Mouse (Mus musculus) kidney, adult 10 weeks (tissue): ENCODE measurements around the gene Scn7a. TPM values are rescaled to one million over a fixed set of nuclear protein-coding genes. Genes with fewer than 3 reads are reported as not detected.

Experiments
- polyA plus RNA-seq: library from polyadenylated mRNA; stranded (reverse); fragments of 350-450 nt; fragmentation: Illumina TruSeq; extraction: RNeasy Lipid Tissue Mini Kit (QIAGEN cat#74804); gene quantifications from one replicate; pipeline ENCODE4 v1.2.3, GENCODE M21; 2014; ENCODE audit warnings: low read depth, low replicate concordance

Gene Scn7a
- polyA plus RNA-seq = 8.4 TPM

DNA sequence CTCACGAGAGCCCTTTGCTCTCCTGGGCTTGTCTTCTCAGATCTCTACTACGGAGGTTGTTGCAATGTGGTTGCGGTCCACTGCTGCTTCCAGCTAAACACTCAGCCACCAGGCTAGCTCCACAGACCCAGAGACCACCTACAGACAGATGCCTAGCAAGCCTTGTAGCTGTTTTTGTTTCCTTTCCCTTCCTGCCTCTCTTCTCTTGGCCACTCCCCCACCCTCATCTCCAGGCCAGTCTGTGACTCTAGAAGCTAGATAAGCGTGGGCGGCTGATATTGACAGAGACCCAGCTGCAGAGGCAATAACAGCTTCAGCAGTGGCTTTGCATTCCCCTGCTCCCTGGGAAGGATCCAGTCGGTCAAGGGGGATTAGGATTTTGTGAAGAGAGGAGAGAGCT lies at the start of gene Scn7a:
TSS of gene Scn7a (minus strand) at position 150 of the 400 bp plus-strand sequence.

DNA sequence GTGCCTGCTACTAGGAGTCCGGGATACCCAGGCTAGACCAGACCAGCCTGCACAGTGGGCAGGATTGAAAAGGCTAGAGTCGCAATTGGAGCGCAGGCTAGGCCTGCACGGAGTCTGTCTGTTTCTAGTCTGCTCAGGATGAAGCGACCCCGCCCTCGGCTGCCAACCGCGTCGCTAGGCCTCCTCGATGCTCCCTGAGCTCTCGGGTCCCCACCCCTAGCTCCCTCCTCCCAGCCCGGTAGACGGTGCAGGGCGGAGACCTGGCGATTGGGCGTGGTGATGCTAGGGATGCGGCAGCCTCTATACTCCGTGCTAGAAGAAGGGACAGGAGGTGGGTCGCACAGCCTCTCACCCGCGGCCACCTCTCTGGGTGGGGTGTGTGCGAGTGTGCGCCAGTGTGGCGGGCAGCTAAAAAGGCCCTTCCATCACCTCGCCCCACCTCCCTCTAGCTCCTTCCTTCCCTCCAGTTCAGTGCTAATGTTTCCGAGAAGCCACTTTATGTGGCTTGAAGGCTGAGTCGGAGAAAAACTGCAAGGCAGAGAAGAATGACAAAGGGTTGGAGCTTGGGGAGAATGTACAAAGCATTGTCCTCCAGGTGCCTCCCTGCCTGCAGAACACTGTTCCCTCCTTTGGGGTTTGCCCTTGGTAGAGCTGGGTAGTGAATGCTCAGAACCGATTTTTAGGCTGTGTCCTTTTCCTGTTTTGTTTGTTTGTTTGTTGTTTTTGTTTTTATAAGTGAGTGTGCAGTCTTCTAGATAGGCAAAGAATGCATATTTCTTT lies 149.9 kb downstream of the Scn7a start, which contains the start of gene Scn9a:
TSS of gene Scn9a (minus strand) at position 383 of the 780 bp plus-strand sequence.

Other genes starting within 250 kb of the Scn7a start
- gene Scn9a, start 150.0 kb downstream of the Scn7a start, polyA plus RNA-seq = not detected